Mouse (Mus musculus) limb, embryonic 10.5 days (tissue): ENCODE results near the gene Hist1h2bc. TPM values are rescaled to one million over a fixed set of nuclear protein-coding genes. Genes with fewer than 3 reads are reported as not detected.
"Not testable (repeated sequence)": the region's sequence is repeated elsewhere in the genome, so short reads cannot be mapped to it uniquely, and the experiment has no call there.

Experiments used
- DNase-seq: peaks from one replicate; pipeline ENCODE4 v3.0.0-alpha.2; 2017; ENCODE audit warnings: low spot score
- H3K27ac ChIP-seq: fragments of 300-500 bp; sonication (generic); 2 replicates; pipeline ENCODE4 v1.5.1; 2016; ENCODE audit warnings: mild to moderate bottlenecking
- H3K27me3 ChIP-seq: fragments of 300-500 bp; sonication (generic); 2 replicates; pipeline ENCODE4 v1.6.1; 2016; ENCODE audit warnings: low read depth, mild to moderate bottlenecking; ENCODE audit not compliant: poor library complexity, severe bottlenecking
- H3K36me3 ChIP-seq: fragments of 300-500 bp; sonication (generic); 2 replicates; pipeline ENCODE4 v1.6.1; 2016; ENCODE audit warnings: mild to moderate bottlenecking, moderate library complexity
- H3K4me1 ChIP-seq: fragments of 300-500 bp; sonication (generic); 2 replicates; pipeline ENCODE4 v1.6.1; 2016
- H3K4me3 ChIP-seq: fragments of 300-500 bp; sonication (generic); 2 replicates; pipeline ENCODE4 v1.5.1; 2016; ENCODE audit warnings: mild to moderate bottlenecking, moderate library complexity
- H3K9me3 ChIP-seq: fragments of 300-500 bp; sonication (generic); replicated peaks from 2 replicates; pipeline ENCODE4 v1.6.1; 2016; ENCODE audit warnings: mild to moderate bottlenecking
- WGBS: fragments of 180-500 bp; shearing (Covaris S2); methylation state at CpG from one replicate; pipeline ENCODE4 v1.1.7; 2016; 5-methylcytosine and 5-hydroxymethylcytosine counted together
- polyA plus RNA-seq: library from polyadenylated mRNA; unstranded; fragments of >200 nt; fragmentation: Nextera tagmentation; extraction: Ambion mirVana; gene quantifications from 2 replicates; pipeline ENCODE4 v1.2.1, GENCODE M21; 2016

Gene Hist1h2bc
- polyA plus RNA-seq, 1 experiment from 2014 or later = 17.0 TPM

- no peaks in the 10 kb centered on the region for H3K36me3 ChIP-seq
- 75% methylated on average over 2 of the region's 2 CpGs for WGBS
- no peak overlapping the region for H3K4me3 ChIP-seq
- no peaks in the 10 kb centered on the region for H3K9me3 ChIP-seq
- H3K27ac ChIP-seq = no peak overlapping the region
- no peaks in the 10 kb centered on the region for H3K27me3 ChIP-seq
- H3K4me1 ChIP-seq = peaks cover 14% of the 10 kb centered on the region
- DNase-seq = no peak
Observed at GRCm38 (mm10) chr13:23689459-23689858, 5.5 kb downstream of the Hist1h2bc start.

- DNase-seq = no peak
- Histone ChIP-seq H3K4me3 (no peak overlapping the region), H3K27ac (no peak overlapping the region), H3K36me3 (no peaks in the 10 kb centered on the region), H3K9me3 (no peaks in the 10 kb centered on the region), H3K27me3 (no peaks in the 10 kb centered on the region), H3K4me1 (peaks cover 14% of the 10 kb centered on the region)
- WGBS = 82% methylated on average over 6 of the region's 6 CpGs
Observed at GRCm38 (mm10) chr13:23693856-23694440, 9.9 kb downstream of the Hist1h2bc start.

- H3K9me3 ChIP-seq = no peaks in the 10 kb centered on the region
- peak overlapping the region; percentile 36; the same call in 1 of the 2 replicates for H3K27ac ChIP-seq
- no peak overlapping the region for H3K4me3 ChIP-seq
- no peaks in the 10 kb centered on the region for H3K27me3 ChIP-seq
- H3K36me3 ChIP-seq = no peaks in the 10 kb centered on the region
- no peak for DNase-seq
- WGBS = 92% methylated on average over 9 of the region's 9 CpGs
- peaks cover 18% of the 10 kb centered on the region for H3K4me1 ChIP-seq
Observed at GRCm38 (mm10) chr13:23694956-23695355, 11.0 kb downstream of the Hist1h2bc start.

- 39% methylated on average over 13 of the region's 13 CpGs for WGBS
- H3K27me3 ChIP-seq = no peaks in the 10 kb centered on the region
- no peaks in the 10 kb centered on the region for H3K36me3 ChIP-seq
- peaks cover 18% of the 10 kb centered on the region for H3K4me1 ChIP-seq
- H3K9me3 ChIP-seq = no peaks in the 10 kb centered on the region
- no peak within 1 kb of the TSS; the same call in 1 of the 2 replicates for H3K4me3 ChIP-seq
- peak within 1 kb of the TSS; percentile 75 for H3K27ac ChIP-seq
- DNase-seq = no peak
Observed at GRCm38 (mm10) chr13:23695514-23695913, 11.5 kb downstream of the Hist1h2bc start, which contains the start of gene Hist1h1t. TSS of gene Hist1h1t (plus strand) at chr13:23695814.

GRCm38 (mm10) chr13:23696061-23696474, 12.1 kb downstream of the Hist1h2bc start:
- Histone ChIP-seq H3K4me3 (no peak overlapping the region; the same call in 1 of the 2 replicates), H3K27me3 (no peaks in the 10 kb centered on the region), H3K27ac (peak overlapping the region; percentile 75), H3K36me3 (no peaks in the 10 kb centered on the region), H3K9me3 (no peaks in the 10 kb centered on the region), H3K4me1 (peaks cover 22% of the 10 kb centered on the region)
- DNase-seq = no peak
- WGBS = 51% methylated on average over 15 of the region's 15 CpGs

GRCm38 (mm10) chr13:23697491-23698299, 13.7 kb downstream of the Hist1h2bc start:
- under 1% methylated on average over 21 of the region's 32 CpGs for WGBS
- peak; percentile 74 for DNase-seq
- Histone ChIP-seq H3K9me3 (no peaks in the 10 kb centered on the region), H3K27me3 (no peaks in the 10 kb centered on the region), H3K4me3 (peak overlapping the region; percentile 56), H3K4me1 (peaks cover 25% of the 10 kb centered on the region), H3K27ac (peak overlapping the region; percentile 88), H3K36me3 (no peaks in the 10 kb centered on the region)

GRCm38 (mm10) chr13:23698300-23698693, 14.3 kb downstream of the Hist1h2bc start, which contains the start of gene Hist1h4c:
TSS of gene Hist1h4c (minus strand) at chr13:23698454.
- H3K36me3 ChIP-seq = no peaks in the 10 kb centered on the region
- WGBS = under 1% methylated on average over 22 of the region's 22 CpGs
- H3K4me1 ChIP-seq = peaks cover 25% of the 10 kb centered on the region
- peak; percentile 98 for DNase-seq
- H3K27me3 ChIP-seq = no peaks in the 10 kb centered on the region
- peak within 1 kb of the TSS; percentile 88 for H3K27ac ChIP-seq
- no peaks in the 10 kb centered on the region for H3K9me3 ChIP-seq
- peak within 1 kb of the TSS; percentile 56 for H3K4me3 ChIP-seq

- Histone ChIP-seq H3K27ac (peak overlapping the region; percentile 88), H3K9me3 (no peaks in the 10 kb centered on the region)
Observed at GRCm38 (mm10) chr13:23698996-23699395, 15.0 kb downstream of the Hist1h2bc start.

GRCm38 (mm10) chr13:23699767-23700166, 15.8 kb downstream of the Hist1h2bc start:
- no peak for DNase-seq
- Histone ChIP-seq H3K36me3 (no peaks in the 10 kb centered on the region), H3K4me1 (peaks cover 25% of the 10 kb centered on the region), H3K27ac (no peak overlapping the region), H3K4me3 (no peak overlapping the region), H3K27me3 (no peaks in the 10 kb centered on the region), H3K9me3 (no peaks in the 10 kb centered on the region)
- WGBS = 75% methylated on average over 3 of the region's 3 CpGs

More at GRCm38 (mm10) chr13:23698996-23699395, 15.0 kb downstream of the Hist1h2bc start:
- H3K27me3 ChIP-seq = no peaks in the 10 kb centered on the region
- no peak for DNase-seq
- no peaks in the 10 kb centered on the region for H3K36me3 ChIP-seq
- peaks cover 25% of the 10 kb centered on the region for H3K4me1 ChIP-seq
- H3K4me3 ChIP-seq = peak overlapping the region; percentile 56
- WGBS = 81% methylated on average over 6 of the region's 6 CpGs

- Histone ChIP-seq H3K36me3 (no peaks in the 10 kb centered on the region), H3K9me3 (no peaks in the 10 kb centered on the region), H3K27ac (peak overlapping the region; percentile 66), H3K4me1 (peaks cover 19% of the 10 kb centered on the region), H3K4me3 (no peak overlapping the region; the same call in 1 of the 2 replicates), H3K27me3 (no peaks in the 10 kb centered on the region)
- peak; percentile 69 for DNase-seq
- 36% methylated on average over 8 of the region's 8 CpGs for WGBS
Observed at GRCm38 (mm10) chr13:23700786-23701520, 17.0 kb downstream of the Hist1h2bc start.

GRCm38 (mm10) chr13:23702220-23702619, 18.2 kb downstream of the Hist1h2bc start:
- no peaks in the 10 kb centered on the region for H3K36me3 ChIP-seq
- DNase-seq = no peak
- WGBS = 86% methylated on average over 4 of the region's 4 CpGs

GRCm38 (mm10) chr13:23702801-23703200, 18.8 kb downstream of the Hist1h2bc start:
- not testable (repeated sequence) for DNase-seq, H3K27ac ChIP-seq, H3K27me3 ChIP-seq, H3K4me3 ChIP-seq, H3K36me3 ChIP-seq, H3K9me3 ChIP-seq
- peaks cover 16% of the 10 kb centered on the region for H3K4me1 ChIP-seq
- WGBS = 88% methylated on average over 2 of the region's 2 CpGs

More at GRCm38 (mm10) chr13:23702220-23702619, 18.2 kb downstream of the Hist1h2bc start:
- Histone ChIP-seq H3K9me3 (no peaks in the 10 kb centered on the region), H3K4me1 (peaks cover 16% of the 10 kb centered on the region), H3K27ac (no peak overlapping the region), H3K27me3 (no peaks in the 10 kb centered on the region), H3K4me3 (no peak overlapping the region)
